Mouse (Mus musculus): Measurements from ENCODE around the gene Gm29776. TPM values are rescaled to one million over a fixed set of nuclear protein-coding genes. Genes with fewer than 3 reads are reported as not detected.

Gene Gm29776
- total and polyA plus RNA-seq, 2 experiments from 2014 or later: 0.06 to 0.14 TPM

DNA sequence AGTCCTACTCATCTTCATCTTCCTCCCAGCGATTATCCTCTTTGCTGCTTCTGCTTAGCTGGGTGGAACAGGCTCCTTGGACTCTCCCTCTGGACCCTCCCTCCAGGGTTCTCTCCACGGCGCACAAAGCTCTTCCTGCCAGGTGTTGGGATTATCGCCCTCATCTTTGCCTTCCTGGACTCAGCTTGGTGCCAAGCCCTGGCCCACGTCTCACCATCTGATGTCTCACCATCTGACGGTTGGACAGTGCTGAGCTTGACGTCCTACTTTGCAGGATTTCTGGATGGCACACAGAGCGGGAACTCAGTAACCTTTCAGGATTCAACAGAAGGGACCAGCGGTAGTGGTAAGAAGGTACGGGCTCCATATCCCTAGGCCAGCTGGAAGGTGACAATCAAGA lies 23.1 kb upstream of the Gm29776 start:
- no peaks in the 10 kb centered on the region for H3K27me3 ChIP-seq (ENCODE audit: insufficient read depth, low read length)
- no peak overlapping the region for H3K4me2 ChIP-seq (ENCODE audit: low read depth)
- no peak for ATAC-seq
- H3K27ac ChIP-seq (ENCODE audit: low read depth, low read length): no peak overlapping the region
- 76% methylated on average over 10 of the region's 10 CpGs for WGBS
- no peak overlapping the region for H3K9ac ChIP-seq
- no peak overlapping the region for H3K4me3 ChIP-seq (ENCODE audit: low read depth, low read length)
- H3K9me3 ChIP-seq (ENCODE audit: low read length): no peaks in the 10 kb centered on the region
- peaks cover 26% of the 10 kb centered on the region for H3K36me3 ChIP-seq (ENCODE audit: insufficient read depth)
- TF ChIP-seq CTCF (IDR thresholded peaks at IDR 0.05; ENCODE audit: low read depth): no peak
- DNase-seq: no peak
- no peaks in the 10 kb centered on the region for H3K4me1 ChIP-seq (ENCODE audit: insufficient read depth)

DNA sequence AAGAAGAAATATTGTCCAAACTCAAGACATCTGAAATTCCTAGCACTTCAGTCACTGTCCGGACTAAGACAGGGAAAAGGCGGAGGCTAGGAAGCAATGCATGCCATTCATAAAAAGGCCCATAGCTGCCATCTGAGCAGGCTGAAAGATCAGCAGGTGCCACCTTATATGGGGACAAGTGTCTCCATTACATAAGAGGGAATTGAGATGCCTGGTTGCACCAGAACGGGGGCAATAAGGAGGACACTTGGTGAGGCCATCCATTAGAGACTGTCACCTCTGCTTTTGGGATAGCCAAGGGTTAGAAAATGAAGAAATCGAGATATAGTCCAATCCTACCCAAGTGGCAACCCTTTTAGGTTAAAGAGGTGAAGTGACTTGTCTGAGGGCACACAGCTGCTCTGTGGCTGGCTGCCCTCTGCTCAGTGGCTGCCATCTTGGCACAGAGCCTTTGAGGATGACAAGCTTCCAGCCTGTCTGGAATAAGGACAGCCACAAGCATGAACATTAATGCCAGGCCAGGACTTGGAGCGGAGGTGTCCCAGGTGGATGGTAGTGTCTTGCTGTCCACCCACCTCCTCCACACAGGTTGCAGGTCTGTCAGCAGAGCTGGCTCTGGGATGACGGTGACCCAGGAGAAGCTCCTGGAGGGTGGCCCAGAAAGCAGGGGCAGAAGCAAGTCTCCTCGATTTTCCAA lies 22.2 kb upstream of the Gm29776 start:
- DNase-seq: no peak
- H3K9me3 ChIP-seq (ENCODE audit: low read length): no peaks in the 10 kb centered on the region
- 86% methylated on average over 7 of the region's 7 CpGs for WGBS

GRCm38 (mm10) chr14:54720041-54720440 lies 21.4 kb upstream of the Gm29776 start:
- no peak for TF ChIP-seq CTCF (IDR thresholded peaks at IDR 0.05; ENCODE audit: low read depth)
- Histone ChIP-seq H3K4me2 (ENCODE audit: low read depth) (no peak overlapping the region), H3K4me1 (ENCODE audit: insufficient read depth) (no peaks in the 10 kb centered on the region), H3K9me3 (ENCODE audit: low read length) (no peaks in the 10 kb centered on the region), H3K4me3 (ENCODE audit: low read depth, low read length) (no peak overlapping the region), H3K9ac (no peak overlapping the region), H3K27me3 (ENCODE audit: insufficient read depth, low read length) (no peaks in the 10 kb centered on the region), H3K36me3 (ENCODE audit: insufficient read depth) (peaks cover 17% of the 10 kb centered on the region), H3K27ac (ENCODE audit: low read depth, low read length) (no peak overlapping the region)
- DNase-seq (no peak), ATAC-seq (no peak)
- WGBS: 95% methylated on average over 11 of the region's 11 CpGs

More for the DNA sequence above, 22.2 kb upstream of the Gm29776 start:
- no peak overlapping the region for H3K4me3 ChIP-seq (ENCODE audit: low read depth, low read length)
- H3K4me1 ChIP-seq (ENCODE audit: insufficient read depth): no peaks in the 10 kb centered on the region
- H3K4me2 ChIP-seq (ENCODE audit: low read depth): no peak overlapping the region
- H3K9ac ChIP-seq: no peak overlapping the region
- no peak for ATAC-seq
- peaks cover 22% of the 10 kb centered on the region for H3K36me3 ChIP-seq (ENCODE audit: insufficient read depth)
- H3K27ac ChIP-seq (ENCODE audit: low read depth, low read length): no peak overlapping the region
- H3K27me3 ChIP-seq (ENCODE audit: insufficient read depth, low read length): no peaks in the 10 kb centered on the region
- no peak for TF ChIP-seq CTCF (IDR thresholded peaks at IDR 0.05; ENCODE audit: low read depth)

GRCm38 (mm10) chr14:54715402-54715801 lies 16.8 kb upstream of the Gm29776 start:
- no peak for TF ChIP-seq CTCF (IDR thresholded peaks at IDR 0.05; ENCODE audit: low read depth)
- H3K4me3 ChIP-seq (ENCODE audit: low read depth, low read length): no peak overlapping the region
- DNase-seq (no peak), ATAC-seq (no peak)
- no peaks in the 10 kb centered on the region for H3K9me3 ChIP-seq (ENCODE audit: low read length)
- H3K27ac ChIP-seq (ENCODE audit: low read depth, low read length): 0 out of 2 replicates have a peak overlapping the region, but pooled peaks have one; percentile 40
- no peaks in the 10 kb centered on the region for H3K27me3 ChIP-seq (ENCODE audit: insufficient read depth, low read length)
- H3K9ac ChIP-seq: no peak overlapping the region
- peak overlapping the region; percentile 75; the same call in 1 of the 2 replicates for H3K4me2 ChIP-seq (ENCODE audit: low read depth)
- H3K4me1 ChIP-seq (ENCODE audit: insufficient read depth): 0 out of 2 replicates have a peak, but pooled peaks cover 2% of the 10 kb centered on the region
- no peaks in the 10 kb centered on the region for H3K36me3 ChIP-seq (ENCODE audit: insufficient read depth)
- 85% methylated on average over 1 of the region's 1 CpGs for WGBS

GRCm38 (mm10) chr14:54714617-54715081 lies 16.0 kb upstream of the Gm29776 start:
- peak; percentile 68 for ATAC-seq
- 1% methylated on average over 15 of the region's 15 CpGs for WGBS
- H3K4me1 ChIP-seq (ENCODE audit: insufficient read depth): 0 out of 2 replicates have a peak, but pooled peaks cover 2% of the 10 kb centered on the region
- peak overlapping the region; percentile 75 for H3K4me2 ChIP-seq (ENCODE audit: low read depth)
- 0 out of 2 replicates have a peak, but pooled peaks have one; percentile 13 for TF ChIP-seq CTCF (IDR thresholded peaks at IDR 0.05; ENCODE audit: low read depth)
- H3K9ac ChIP-seq: peak overlapping the region; percentile 53
- no peaks in the 10 kb centered on the region for H3K9me3 ChIP-seq (ENCODE audit: low read length)
- peak overlapping the region; percentile 38 for H3K4me3 ChIP-seq (ENCODE audit: low read depth, low read length)
- DNase-seq: peak; percentile 35
- no peaks in the 10 kb centered on the region for H3K36me3 ChIP-seq (ENCODE audit: insufficient read depth)
- H3K27ac ChIP-seq (ENCODE audit: low read depth, low read length): peak overlapping the region; percentile 40; the same call in 1 of the 2 replicates
- no peaks in the 10 kb centered on the region for H3K27me3 ChIP-seq (ENCODE audit: insufficient read depth, low read length)

DNA sequence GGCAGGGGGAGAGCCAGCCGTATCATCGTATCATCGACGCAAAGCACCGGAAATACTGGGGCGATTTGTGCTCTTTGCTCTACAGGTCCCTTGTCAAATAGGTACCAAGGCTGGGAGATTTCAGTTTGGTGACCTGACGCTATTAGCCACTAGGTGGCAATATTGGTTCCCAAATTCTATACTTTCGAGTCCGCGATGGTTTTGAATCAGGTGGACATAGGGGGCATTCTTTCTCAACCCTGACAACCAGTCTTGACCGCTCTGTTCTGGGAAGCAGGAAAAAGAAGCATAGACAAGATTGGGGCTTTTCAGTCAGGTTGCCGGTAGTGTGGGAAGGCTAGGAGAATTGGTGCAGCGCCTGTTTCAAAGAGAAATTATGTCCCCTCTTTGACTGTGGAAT lies 15.5 kb upstream of the Gm29776 start:
- ATAC-seq (peak; percentile 70), DNase-seq (peak; percentile 89)
- H3K27me3 ChIP-seq (ENCODE audit: insufficient read depth, low read length): no peaks in the 10 kb centered on the region
- under 1% methylated on average over 13 of the region's 13 CpGs for WGBS
- peak overlapping the region; percentile 75 for H3K4me2 ChIP-seq (ENCODE audit: low read depth)
- H3K27ac ChIP-seq (ENCODE audit: low read depth, low read length): peak overlapping the region; percentile 40; the same call in 1 of the 2 replicates
- no peaks in the 10 kb centered on the region for H3K36me3 ChIP-seq (ENCODE audit: insufficient read depth)
- peak overlapping the region; percentile 38 for H3K4me3 ChIP-seq (ENCODE audit: low read depth, low read length)
- 0 out of 2 replicates have a peak, but pooled peaks cover 2% of the 10 kb centered on the region for H3K4me1 ChIP-seq (ENCODE audit: insufficient read depth)
- peak overlapping the region; percentile 53 for H3K9ac ChIP-seq
- H3K9me3 ChIP-seq (ENCODE audit: low read length): no peaks in the 10 kb centered on the region
- peak; percentile 87 for TF ChIP-seq CTCF (IDR thresholded peaks at IDR 0.05; ENCODE audit: low read depth)

- no peak overlapping the region for H3K4me2 ChIP-seq (ENCODE audit: low read depth)
- TF ChIP-seq CTCF (IDR thresholded peaks at IDR 0.05; ENCODE audit: low read depth): no peak
- no peaks in the 10 kb centered on the region for H3K9me3 ChIP-seq (ENCODE audit: low read length)
- no peaks in the 10 kb centered on the region for H3K36me3 ChIP-seq (ENCODE audit: insufficient read depth)
- no peak overlapping the region for H3K9ac ChIP-seq
- H3K4me3 ChIP-seq (ENCODE audit: low read depth, low read length): no peak overlapping the region
- H3K27me3 ChIP-seq (ENCODE audit: insufficient read depth, low read length): no peaks in the 10 kb centered on the region
- DNase-seq: no peak
- ATAC-seq: no peak
- H3K4me1 ChIP-seq (ENCODE audit: insufficient read depth): 0 out of 2 replicates have a peak, but pooled peaks cover 2% of the 10 kb centered on the region
- no peak overlapping the region for H3K27ac ChIP-seq (ENCODE audit: low read depth, low read length)
- WGBS: 83% methylated on average over 8 of the region's 8 CpGs
Observed at GRCm38 (mm10) chr14:54712861-54713260, 14.2 kb upstream of the Gm29776 start.

Data from forebrain, postnatal 0 days (tissue).